Mouse (Mus musculus): Measurements from ENCODE around the gene Olfr243. TPM values are rescaled to one million over a fixed set of nuclear protein-coding genes. Genes with fewer than 3 reads are reported as not detected.

Olfr243 gene
- not detected in 2 replicates for polyA plus RNA-seq (2012; rRNA removed)

DNA sequence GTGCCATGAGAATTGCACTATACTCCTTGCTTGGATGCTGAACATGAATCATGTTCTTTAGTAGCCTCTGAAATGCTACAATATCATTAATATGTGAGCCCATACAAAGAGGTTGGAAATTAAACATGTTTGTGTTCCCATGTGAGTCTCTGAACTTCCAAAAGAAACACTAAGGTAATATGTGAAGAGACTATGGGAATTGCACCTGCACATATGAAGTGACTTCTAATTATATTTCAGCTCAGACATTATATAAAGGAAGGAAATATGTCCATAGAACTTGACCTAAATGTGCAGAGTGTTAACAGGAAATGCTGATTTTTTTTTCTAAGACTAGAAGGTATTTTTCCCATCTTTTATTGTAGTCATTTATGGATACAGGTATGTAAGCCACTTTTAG lies at the start of gene Olfr243:
TSS of gene Olfr243 (plus strand) at position 301 of the 400 bp plus-strand sequence.

DNA sequence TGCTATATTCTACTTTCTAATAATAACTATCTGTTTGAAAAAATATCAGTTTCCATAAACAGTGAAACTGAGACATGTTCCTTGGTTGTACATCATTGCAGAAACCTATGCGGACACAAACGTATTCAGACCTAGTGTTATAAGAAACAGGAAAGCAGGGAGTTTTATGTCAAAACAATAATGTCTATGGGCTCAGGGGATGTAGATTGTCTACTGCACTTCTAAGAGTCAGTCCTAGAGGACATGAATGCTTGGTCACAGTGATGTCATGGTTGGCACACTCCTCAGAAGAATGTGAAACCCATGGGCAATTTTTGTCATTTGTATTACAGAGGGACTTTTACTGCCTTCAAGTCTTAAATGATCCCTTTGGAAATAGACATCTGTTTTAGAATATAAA lies 43.4 kb upstream of the Olfr243 start, which contains the start of gene Olfr624:
TSS of gene Olfr624 (minus strand) at position 101 of the 400 bp plus-strand sequence.

DNA sequence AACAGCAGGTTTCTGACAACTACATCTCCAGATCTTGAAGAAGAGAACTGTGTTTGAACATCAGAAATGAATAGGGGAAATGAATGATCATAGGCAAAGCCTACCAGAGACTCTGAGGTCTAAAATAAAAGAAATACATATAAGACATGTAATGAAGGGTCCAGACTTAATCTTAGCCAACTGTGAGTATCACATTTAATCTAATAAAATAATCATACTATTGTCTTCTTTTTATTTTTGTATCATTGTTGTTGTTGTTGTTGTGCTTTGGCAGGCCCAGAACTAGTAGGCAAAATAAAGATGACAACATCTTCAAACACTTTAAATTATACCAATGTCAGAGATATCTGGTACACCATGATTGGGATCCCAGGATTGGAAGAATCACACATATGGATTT lies 32.1 kb upstream of the Olfr243 start, which contains the start of gene Olfr625-ps1:
TSS of gene Olfr625-ps1 (plus strand) at position 301 of the 400 bp plus-strand sequence.

DNA sequence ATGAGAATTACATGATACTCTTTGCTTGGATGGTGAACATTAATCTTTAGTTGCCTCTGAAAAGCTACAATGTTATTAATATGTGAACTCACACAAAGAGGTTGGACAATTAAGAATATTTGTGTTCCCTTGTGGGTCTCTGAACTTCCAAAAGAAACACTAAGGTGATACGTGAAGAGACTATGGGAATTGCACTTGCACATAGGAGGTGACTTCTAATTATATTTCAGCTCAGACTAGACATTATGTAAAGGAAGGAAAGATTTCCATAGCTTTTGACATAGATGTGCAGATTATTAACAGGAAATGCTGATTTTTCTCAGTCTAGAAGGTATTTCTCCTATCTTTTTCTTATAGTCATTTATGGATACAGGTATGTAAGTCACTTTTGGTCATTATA lies 15.6 kb downstream of the Olfr243 start, which contains the start of gene Olfr628:
TSS of gene Olfr628 (plus strand) at position 301 of the 400 bp plus-strand sequence.

DNA sequence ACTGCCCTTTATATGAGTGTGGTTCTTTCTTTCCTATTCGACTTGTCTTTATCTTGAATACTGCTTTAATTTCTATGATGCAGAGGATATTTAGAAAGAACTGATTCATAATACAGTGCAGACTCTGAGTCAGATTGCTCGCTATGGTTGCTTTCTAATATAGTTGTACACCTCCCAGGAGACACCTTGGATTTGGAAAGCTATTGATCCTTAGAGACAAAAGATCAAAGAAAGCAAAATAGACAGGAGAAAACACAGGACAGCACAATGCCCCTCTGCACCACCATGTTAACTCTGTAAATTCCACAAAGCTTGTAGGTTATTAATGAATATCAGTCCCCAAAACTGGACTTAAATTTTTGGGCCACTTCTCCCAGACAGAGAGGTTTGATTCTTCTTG lies 30.4 kb downstream of the Olfr243 start, which contains the start of gene Olfr629:
TSS of gene Olfr629 (minus strand) at position 101 of the 400 bp plus-strand sequence.

DNA sequence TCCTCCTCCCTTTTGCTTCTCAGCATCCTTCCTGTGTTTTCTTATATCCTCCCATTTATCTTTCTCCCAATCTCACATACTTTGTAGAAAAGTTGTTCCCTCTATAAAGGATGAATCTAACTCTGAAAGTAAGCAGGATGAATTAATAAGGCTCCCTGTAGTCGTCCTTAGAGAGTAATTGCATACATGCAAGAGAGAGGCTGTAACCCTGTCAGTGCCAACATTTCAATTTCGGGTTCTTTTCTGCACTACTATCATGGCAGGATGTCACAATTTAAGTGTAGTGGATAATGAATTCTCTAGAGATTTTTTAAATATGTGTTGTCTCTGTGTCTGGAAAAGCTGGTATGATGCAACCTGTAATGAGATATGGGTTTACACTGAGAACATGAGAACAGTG lies 42.8 kb downstream of the Olfr243 start, which contains the start of gene Olfr630:
TSS of gene Olfr630 (minus strand) at position 101 of the 400 bp plus-strand sequence.

Other genes with a start within 250 kb of the Olfr243 start
- gene Olfr608, start 244.8 kb upstream of the Olfr243 start, polyA plus RNA-seq (2012; rRNA removed) = not detected in 2 replicates
- not detected in 2 replicates for gene Olfr609, start 216.6 kb upstream of the Olfr243 start, polyA plus RNA-seq (2012; rRNA removed)
- gene Olfr610, start 202.5 kb upstream of the Olfr243 start, polyA plus RNA-seq (2012; rRNA removed) = not detected in 2 replicates
- not detected in 2 replicates for gene Olfr611, start 193.8 kb upstream of the Olfr243 start, polyA plus RNA-seq (2012; rRNA removed)
- not detected in 2 replicates for gene Olfr612, start 172.0 kb upstream of the Olfr243 start, polyA plus RNA-seq (2012; rRNA removed)
- not detected in 2 replicates for gene Olfr613, start 166.6 kb upstream of the Olfr243 start, polyA plus RNA-seq (2012; rRNA removed)
- not detected in 2 replicates for gene Olfr615, start 158.6 kb upstream of the Olfr243 start, polyA plus RNA-seq (2012; rRNA removed)
- gene Olfr616, start 145.5 kb upstream of the Olfr243 start, polyA plus RNA-seq (2012; rRNA removed) = not detected in 2 replicates
- not detected in 2 replicates for gene Olfr617, start 141.6 kb upstream of the Olfr243 start, polyA plus RNA-seq (2012; rRNA removed)
- gene Olfr618, start 124.6 kb upstream of the Olfr243 start, polyA plus RNA-seq (2012; rRNA removed) = not detected in 2 replicates
- gene Olfr619, start 114.1 kb upstream of the Olfr243 start, polyA plus RNA-seq (2012; rRNA removed) = not detected in 2 replicates
- not detected in 2 replicates for gene Olfr620, start 102.1 kb upstream of the Olfr243 start, polyA plus RNA-seq (2012; rRNA removed)
- not detected in 2 replicates for gene Olfr622, start 72.0 kb upstream of the Olfr243 start, polyA plus RNA-seq (2012; rRNA removed)
- not detected in 2 replicates for gene Olfr623, start 51.0 kb upstream of the Olfr243 start, polyA plus RNA-seq (2012; rRNA removed)
- not detected in 2 replicates for gene Olfr624, start 43.5 kb upstream of the Olfr243 start, polyA plus RNA-seq (2012; rRNA removed)
- not detected in 2 replicates for gene Olfr625-ps1, start 32.0 kb upstream of the Olfr243 start, polyA plus RNA-seq (2012; rRNA removed)
- gene Olfr628, start 15.7 kb downstream of the Olfr243 start, polyA plus RNA-seq (2012; rRNA removed) = not detected in 2 replicates
- gene Olfr629, start 30.3 kb downstream of the Olfr243 start, polyA plus RNA-seq (2012; rRNA removed) = not detected in 2 replicates
- not detected in 2 replicates for gene Olfr630, start 42.7 kb downstream of the Olfr243 start, polyA plus RNA-seq (2012; rRNA removed)
- gene Olfr69, start 56.9 kb downstream of the Olfr243 start, polyA plus RNA-seq (2012; rRNA removed) = not detected in 2 replicates
- not detected in 2 replicates for gene Olfr68, start 65.0 kb downstream of the Olfr243 start, polyA plus RNA-seq (2012; rRNA removed)
- not detected in 2 replicates for gene Olfr67, start 77.2 kb downstream of the Olfr243 start, polyA plus RNA-seq (2012; rRNA removed)
- gene Hbb-bt, start 99.3 kb downstream of the Olfr243 start, polyA plus RNA-seq (2012; rRNA removed) = 211 and 248 TPM in 2 replicates
- 1,468 and 1,656 TPM in 2 replicates for gene Hbb-bs, start 113.4 kb downstream of the Olfr243 start, polyA plus RNA-seq (2012; rRNA removed)
- gene Hbb-bh2, start 125.8 kb downstream of the Olfr243 start, polyA plus RNA-seq (2012; rRNA removed) = not detected in 2 replicates
- gene Hbb-bh1, start 128.5 kb downstream of the Olfr243 start, polyA plus RNA-seq (2012; rRNA removed) = not detected in 2 replicates
- 1.0 and 1.8 TPM in 2 replicates for gene Hbb-y, start 138.5 kb downstream of the Olfr243 start, polyA plus RNA-seq (2012; rRNA removed)
- gene Olfr66, start 171.6 kb downstream of the Olfr243 start, polyA plus RNA-seq (2012; rRNA removed) = not detected in 2 replicates
- gene Olfr64, start 179.8 kb downstream of the Olfr243 start, polyA plus RNA-seq (2012; rRNA removed) = not detected in 2 replicates
- gene Olfr65, start 188.8 kb downstream of the Olfr243 start, polyA plus RNA-seq (2012; rRNA removed) = not detected in 2 replicates
- gene Olfr631, start 214.2 kb downstream of the Olfr243 start, polyA plus RNA-seq (2012; rRNA removed) = not detected in 2 replicates
- gene Olfr632, start 219.7 kb downstream of the Olfr243 start, polyA plus RNA-seq (2012; rRNA removed) = 0.03 TPM in 1 of 2 replicates, not detected in the other
- not detected in 2 replicates for gene Olfr633, start 229.8 kb downstream of the Olfr243 start, polyA plus RNA-seq (2012; rRNA removed)

Data from central nervous system, embryonic 18 days (tissue).